Mouse (Mus musculus): ENCODE measurements around the gene Mef2c. TPM values are rescaled to one million over a fixed set of nuclear protein-coding genes. Genes with fewer than 3 reads are reported as not detected.

The Mef2c gene
- total RNA-seq, 2 experiments from 2014 or later = 47.2 to 53.0 TPM

DNA sequence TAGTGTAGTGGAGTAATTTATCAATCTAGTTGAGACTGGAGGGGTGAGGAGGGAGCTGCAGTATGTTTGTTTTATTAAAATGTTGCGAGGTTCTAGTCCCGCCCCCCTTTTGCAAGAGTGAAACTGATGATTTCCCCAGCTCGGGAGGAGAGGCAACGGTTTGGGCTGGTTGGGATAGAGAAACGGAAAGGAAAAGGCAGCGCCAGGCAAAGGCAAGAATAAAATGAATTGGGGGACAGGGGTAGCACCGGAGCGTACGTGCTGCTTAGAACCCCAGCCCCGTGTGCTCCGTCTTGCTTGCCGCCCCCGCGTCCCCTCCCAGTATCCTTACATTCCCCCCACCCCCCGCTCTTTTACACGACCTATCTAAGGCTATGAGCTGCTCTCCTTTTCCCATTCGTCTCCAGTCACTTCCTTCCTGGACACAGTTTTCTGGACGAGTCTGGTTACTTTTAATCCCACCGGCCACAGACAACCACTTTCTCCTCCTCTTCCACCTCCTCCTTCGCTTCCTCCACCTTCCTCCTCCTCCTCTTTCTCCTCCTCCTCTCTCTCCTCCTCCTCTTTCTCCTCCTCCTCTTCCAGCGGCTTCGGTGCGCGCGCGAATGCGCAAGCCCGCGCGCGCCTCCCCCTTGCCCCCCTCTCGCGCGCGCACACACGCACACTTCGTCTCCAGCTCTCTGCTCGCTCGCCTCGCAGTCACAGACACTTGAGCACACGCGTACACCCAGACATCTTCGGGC lies 20.5 kb downstream of the Mef2c start:
- peak; percentile 86 to 89 for DNase-seq

DNA sequence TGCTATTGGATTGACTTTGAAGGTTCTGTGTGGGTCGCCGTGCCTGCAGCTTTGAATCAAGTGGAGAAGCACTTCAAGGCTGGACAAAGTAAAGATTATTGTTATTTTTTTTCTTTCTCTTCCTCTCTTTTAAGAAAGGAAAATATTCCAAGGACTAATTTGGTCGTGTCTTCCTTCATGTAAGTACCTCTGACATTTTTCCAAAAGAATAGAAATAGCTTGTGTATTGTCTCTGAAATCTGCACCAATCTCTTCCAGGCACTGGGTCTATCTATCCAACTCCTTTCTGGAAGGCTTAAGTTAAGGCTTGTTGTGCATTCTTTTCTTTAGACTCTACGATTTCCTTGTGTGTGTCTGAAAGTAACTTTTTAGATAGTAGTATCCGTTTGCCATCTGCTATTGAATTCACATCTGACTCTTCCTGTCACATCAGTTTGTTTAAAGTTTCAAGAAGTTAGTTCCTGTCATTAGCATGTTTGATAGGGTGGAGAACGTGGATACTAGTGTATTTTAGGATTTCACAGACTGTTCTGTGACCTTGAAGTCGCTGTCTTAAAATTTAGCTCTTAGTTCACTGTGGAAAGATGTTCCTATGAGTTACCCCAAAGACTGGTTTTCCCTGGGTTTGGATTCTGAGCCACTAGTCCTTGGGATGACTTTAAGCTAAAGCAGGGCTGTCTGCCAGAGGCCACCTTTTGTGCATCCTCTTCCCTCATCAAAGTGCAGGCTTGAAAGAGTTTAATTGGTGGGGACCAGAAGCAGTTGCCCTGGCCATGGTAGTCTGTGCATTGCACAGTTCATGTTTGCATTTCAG lies 21.3 kb downstream of the Mef2c start:
- no peak for DNase-seq

DNA sequence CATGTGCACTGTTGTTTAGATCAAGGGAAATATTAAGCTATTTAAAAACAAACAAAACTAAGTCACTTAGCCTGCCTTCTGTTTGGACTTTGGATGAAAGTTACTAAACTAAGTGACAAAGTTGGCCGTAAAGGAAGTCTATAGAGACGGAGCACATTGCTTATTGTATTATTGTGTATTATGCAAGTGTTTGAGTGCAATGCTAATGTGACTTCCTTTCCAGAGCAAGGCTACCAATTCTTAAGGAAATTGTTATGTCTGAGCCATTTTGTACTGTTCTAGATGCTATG lies 21.8 kb downstream of the Mef2c start:
- no peak for DNase-seq

DNA sequence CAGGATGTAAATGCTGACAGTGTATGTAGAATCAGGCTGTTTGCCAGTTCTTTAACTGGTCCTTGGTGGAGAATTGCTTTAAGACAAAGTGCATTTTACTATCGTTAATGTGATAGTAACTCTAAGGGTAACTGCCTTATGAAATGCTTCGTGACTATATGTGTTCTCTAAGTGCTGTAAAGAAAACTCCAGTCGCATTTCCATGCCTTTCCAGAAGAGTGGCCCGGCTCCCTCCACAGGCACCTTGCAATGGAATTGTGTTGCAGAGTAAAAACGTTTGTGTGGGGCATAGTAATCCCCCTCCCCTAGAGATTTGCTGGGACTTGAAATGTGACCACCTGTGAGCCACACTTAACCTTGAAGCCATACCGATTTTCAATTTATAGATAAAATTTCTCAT lies 22.2 kb downstream of the Mef2c start:
- DNase-seq = no peak

DNA sequence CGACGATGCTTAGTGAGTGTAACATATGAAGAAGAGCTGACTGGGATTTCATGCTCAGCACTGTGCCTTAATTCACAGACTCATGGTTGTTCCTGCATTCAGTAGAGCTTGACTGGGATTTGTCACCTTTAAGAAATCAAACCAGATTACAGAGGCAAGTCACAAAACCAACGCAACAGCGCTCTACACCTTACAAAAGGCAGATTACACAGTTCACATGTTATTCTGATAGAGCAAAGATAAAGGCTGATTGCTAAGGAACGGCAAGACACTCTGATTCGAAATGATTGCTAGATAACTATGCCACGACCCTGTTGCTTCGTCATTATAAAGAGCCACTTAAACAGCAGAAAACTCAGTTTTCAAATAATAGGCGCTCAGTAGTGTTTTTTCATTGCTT lies 24.1 kb downstream of the Mef2c start:
- DNase-seq = no peak

DNA sequence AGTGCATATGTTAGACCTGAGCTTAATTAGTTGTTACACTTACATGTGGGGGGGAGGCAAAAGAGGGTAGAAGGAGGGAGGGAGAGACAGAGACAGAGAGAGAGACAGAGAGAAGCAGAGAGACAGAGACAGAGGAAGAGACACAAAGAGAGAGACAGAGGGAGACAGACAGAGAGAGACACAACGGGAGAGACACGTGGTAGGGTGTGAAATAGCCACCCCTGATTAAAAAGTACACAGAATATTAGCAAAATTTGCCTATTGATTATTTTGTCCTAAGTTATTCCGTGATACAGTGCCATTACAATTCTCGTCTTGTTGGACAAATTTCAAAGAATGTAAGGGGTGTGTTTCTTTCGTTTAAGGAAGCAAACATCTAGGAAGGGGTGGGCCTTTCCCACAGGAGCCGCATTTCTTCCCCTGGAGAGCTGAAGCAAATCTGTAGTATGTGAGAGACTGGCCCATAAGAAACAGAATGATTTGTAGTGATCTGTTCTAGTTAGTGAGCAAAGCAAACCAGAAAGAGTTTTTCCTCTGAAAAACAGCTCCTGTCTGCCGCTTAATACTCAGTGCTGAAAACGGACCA lies 26.0 kb downstream of the Mef2c start:
- DNase-seq = no peak

DNA sequence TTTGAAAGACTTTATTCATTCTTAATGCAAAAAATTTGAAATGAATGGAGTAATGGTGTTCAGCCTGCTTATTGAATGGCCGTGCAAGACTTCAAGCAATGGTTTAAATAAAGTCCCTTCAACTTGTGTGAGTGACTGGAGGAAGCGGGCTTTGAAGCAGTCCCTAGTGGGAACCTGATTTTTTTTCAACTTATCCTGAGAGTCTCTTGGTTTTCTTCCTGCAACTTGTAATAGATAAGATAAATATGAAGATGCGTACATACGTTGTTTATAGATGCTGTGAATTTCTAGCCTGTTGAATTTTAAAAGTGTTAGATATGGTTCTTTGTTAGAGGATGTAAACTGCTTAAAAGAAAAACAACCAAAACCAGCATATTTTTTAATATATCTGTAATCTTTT lies 27.1 kb downstream of the Mef2c start:
- DNase-seq = no peak

DNA sequence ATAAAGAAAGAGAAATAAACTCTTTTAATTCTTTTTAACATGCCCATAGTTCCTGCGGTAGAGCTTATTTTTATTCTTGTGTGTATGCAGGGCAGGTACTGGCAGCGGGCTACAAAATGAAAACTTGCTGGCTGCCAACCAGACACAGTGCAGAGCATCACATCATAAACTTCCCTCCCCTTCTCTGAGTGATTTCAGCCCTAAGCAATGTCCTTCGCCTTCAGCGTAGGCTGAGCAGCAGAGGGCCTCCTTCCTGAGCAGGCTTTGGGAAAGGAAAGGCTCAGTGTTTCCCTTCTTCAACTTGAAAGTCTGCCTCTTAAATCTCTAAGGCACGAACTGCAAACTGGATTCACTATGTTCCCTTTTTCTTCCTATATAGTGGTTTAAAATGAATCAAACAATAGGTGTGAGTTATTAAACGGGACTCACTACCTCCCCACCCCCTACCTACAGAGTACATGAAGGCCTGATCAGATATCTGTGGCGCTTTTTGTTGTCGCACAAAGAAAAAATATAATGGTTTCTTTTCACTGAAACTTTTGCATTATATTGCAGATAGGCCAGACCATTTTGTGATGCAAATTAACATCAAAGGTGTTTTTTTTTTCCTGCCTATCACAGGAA lies 28.2 kb downstream of the Mef2c start:
- peak; percentile 61 to 70 for DNase-seq

DNA sequence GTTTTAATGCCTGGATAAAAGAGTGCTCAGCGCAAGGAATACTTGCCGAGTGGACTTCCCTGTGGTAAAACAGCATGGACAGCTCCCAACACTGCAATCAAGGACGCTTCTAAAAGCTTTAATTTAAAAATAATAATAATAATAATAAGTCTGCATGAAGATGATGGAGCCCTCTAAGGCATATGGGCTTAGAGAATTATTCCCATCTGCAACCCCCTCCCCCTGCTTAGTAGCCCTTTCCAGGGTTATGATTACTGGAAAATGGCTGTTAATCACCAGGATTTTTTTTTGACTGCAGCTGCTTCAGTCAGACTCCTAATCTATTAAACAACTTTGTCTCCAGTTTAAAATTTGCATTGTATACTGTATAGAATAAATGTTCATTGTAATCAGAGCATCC lies 32.5 kb downstream of the Mef2c start:
- DNase-seq = no peak

DNA sequence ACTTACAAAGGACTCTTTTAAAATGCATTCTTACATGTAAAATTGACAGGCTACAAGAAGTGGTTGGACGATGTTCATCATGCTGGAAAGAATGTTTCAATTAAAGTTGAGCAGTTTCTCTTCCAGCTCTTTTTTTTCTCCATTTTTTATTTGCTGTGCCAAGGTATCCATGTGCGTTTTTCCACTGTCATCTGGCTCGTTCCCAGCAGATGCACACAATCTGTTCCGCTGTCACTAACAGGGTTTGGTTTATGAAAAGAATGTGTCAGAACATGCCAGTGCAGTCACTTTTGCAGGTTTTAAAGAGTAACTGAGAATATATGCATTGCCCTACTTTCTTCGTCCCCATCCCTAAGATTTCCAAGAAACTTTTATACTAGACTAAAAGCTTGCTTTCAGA lies 33.3 kb downstream of the Mef2c start:
- no peak for DNase-seq

DNA sequence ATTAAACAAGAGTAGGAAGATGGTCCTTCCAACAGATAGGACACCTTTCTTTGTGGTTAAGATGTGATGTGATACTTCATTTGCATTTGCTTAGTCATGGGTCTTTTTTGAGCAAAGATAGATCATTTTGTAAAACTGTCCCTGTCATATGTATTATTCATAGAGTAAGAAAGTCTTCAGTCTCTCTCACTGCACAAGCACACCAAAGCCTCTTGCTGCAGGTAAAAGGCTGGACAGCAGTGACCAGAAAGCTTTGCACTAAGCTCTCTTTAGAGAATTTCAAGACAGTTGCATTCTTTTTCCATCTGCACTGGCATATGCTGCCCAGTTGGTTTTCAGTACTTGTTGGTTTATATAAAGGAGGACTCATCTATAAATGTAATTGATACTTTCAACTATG lies 36.1 kb downstream of the Mef2c start:
- no peak for DNase-seq

DNA sequence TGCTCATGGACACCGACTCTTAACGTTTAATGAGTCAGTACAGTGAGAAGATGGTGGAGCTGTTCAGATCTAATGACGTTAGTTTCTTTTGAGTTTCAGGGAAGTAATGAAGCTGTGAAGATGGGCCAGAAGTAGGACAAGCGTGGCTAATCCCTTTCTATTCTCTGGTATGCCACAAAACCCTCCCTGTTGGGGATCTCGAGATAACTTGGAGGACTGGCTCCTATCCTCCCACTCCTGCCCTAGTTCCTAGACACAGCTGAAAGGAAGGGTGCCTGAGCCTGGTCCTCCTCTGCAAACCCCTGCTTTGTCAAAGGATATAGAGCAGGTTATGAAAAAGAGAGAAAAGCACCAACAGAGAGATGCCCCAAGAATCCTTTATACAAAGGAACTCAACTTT lies 38.8 kb downstream of the Mef2c start:
- DNase-seq = no peak

DNA sequence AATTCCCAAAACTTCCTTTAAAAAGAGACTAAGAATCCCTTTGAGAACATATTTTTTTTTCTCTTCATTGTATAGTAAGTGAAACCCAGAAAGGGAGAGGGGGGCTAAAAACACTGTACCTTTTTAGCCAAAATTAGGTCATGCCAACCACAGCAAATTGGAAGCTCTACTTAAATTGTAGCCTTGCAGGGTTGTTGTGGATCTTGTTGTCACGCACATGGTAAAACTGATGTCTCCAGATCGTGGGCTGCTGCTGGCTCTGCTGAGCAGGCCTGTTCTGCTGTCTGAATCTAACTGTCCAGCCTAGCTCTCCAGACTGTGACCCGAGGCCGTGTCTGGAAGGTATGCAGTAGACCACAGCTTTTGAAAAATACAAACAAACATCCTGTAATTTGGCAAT lies 40.9 kb downstream of the Mef2c start:
- no peak for DNase-seq

DNA sequence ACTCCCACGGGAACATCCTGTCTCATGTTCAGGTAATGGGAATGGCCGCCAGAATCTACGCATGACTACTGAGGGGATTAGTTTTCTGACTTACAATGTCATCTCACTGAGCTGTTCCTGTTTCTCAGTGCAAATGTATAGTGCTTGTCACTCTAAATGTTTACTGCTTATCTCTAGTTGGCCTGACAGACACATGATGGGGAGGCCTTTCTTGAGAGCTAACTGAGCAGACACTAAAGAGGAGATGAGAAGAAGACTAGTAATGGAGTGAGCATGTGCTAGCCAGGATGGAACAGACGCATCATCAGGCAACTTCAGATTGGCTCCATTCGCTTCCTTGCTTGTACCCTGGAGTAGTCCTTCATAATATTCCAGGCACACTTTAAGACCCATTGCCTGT lies 43.0 kb downstream of the Mef2c start:
- no peak for DNase-seq

DNA sequence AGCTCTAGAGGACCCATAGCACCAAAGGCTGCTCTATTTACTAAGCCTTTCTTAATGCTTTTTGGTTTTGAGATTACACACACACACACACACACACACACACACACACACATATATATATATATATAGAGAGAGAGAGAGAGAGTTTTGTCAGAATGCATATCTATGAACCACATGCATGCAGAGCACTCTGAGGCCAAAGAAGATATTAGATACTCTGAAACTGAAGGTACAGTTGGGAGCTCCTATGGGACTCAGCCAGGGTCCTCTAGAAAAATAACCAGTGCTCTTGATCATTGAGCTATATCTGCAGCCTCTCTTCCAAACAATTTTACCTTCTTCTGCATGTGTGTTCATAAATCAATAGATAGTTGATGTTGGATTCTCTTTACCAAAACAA lies 47.4 kb downstream of the Mef2c start:
- DNase-seq = no peak

DNA sequence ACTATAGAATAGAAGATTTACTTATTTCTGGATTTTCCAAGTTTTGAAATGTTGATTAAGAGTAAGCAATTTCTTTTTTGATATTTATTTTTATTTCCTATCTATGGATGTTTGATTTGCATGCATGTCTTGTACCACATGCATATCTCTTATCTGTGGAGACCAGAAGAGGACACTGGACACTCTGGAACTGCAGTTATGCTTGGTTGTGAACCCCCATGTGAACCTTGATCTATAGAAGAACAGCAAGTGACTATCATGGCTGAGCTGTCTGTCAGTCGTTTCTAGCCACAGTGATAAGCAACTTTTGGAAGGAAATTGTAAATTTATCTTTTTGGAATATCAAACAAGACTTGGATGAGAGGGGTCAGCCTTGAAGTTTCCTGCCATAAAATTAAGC lies 48.2 kb downstream of the Mef2c start:
- no peak for DNase-seq

DNA sequence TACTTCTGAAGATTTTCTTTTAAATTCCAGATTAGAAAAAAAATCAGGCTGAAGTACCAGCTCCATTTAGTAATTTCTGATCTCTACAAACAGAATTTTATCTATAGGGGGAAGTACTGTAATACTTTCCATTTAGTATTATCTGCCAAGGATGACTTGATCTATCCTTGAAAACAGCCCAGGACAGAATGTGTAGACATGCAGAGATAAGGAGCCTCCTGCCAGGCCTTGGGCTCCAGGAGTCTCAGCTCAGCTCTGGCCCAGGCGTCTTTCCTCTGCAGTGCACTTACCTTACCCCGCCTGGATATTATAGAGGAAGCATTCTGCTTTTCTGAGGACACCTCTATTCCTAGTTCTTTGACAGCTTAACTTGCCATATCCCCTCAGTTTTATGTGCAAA lies 59.4 kb downstream of the Mef2c start:
- peak in 1 of 2 experiments; percentile 48 for DNase-seq

DNA sequence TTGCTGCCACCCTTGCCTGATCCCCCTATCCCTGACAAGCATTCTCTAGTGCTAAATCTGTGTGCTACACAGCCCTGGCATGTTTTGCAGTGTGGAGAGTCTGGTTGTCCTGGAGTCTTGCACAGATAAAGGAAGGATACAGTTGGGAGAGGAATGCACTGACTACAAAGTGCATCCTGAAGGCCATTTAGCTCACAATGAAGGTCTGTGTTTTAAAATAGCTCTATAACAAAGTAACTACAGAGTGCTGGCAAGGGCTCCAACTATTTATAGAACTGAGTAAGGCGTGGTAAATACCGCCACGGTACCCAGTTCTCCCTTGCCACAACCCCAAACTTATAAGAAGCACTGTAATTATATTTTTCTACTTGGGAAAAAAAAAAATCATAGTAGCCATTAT lies 61.9 kb downstream of the Mef2c start:
- DNase-seq = peak in 1 of 2 experiments; percentile 27

DNA sequence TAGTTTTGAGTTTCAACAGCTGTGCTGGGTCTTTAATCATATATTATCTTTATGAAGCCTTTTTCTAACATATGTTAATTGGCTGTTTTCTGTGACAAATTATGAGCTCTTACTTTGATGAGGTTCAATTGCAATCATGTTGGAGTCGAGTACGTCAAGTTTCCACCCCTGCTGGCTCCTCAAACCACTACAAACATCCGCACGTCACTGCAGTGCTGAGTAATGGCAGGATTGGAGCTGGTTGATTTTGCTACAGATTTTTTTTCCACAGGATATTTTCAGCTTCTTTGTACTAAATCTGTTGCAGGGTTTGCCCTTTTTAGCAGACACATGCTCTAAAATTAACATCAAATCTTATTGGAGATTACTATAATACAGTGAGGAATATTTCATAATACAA lies 62.3 kb downstream of the Mef2c start:
- peak; percentile 52 to 70 for DNase-seq

DNA sequence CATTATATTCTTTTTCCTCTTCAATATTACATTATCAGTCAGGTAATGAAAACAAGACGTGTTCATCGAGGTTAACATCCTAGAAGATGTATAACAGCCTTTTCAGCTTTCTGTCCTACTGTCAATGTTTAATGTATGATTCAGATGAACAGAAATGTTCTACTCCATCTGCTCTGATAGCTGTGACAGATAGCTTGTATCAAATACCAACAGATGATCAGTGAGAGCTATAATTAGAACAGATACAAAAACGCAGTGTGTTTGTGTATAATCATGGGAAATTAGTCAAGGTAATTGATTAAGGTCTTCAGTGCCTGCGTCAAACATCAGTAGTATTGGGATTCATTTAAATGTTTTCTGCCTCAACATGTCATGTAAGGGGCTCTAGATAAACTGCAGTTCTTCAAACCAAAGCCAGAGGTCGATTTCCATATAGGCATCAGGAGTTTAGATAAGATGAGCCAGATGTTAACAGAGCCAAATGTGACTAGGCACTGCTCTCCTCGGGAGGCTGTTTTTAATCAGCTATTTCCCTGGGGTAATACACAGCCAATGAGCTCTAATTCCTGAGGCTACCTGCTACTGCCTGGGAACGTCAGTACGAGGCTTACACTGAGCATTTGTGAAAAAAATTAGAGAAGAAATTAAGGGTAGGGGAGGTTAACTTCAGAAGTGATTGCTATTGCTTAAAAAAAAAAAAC lies 63.1 kb downstream of the Mef2c start:
- DNase-seq = no peak

DNA sequence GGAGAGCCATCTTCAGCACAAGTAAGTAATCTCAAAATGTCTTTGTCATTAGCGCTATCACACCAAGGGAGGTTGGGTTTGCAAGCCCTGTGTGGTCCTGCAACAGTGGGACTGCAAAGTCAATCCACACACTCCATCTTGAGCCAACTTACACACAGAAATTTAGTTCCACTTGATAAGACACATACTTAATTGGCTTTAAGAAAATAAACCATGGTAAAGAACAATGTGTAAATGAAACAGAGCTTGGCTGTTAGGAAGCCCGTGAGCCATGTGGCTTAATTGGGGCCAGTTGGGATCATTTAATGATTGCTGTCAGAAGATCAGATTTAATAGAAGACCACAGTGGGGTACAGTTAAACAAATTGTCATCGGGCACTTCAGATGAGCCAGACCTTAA lies 63.8 kb downstream of the Mef2c start:
- no peak for DNase-seq

DNA sequence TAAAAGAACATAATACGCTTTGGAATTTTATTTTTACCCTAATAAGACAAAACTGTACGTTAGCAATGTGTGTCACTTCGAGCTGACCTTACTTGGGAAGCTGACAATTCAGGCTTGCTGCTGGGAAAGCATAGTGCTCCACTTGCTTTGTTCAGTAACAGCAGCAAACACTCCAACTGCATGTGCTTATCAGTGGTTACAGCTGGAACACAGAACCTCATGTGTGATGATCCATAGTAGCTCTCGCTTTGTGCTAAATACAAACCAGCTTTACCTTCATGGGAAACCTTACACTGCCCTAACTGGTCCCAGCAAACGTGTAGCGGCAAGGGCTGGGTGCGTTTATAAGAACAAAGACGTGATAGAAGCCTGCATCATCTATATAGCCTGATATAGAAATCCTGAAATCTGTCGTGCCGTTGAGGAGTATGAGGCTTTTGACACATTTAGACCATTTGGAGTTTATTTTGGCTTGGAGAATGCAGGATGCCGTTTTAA lies 65.0 kb downstream of the Mef2c start:
- DNase-seq = no peak

All from adrenal gland, postnatal 36 days (tissue).